Mouse (Mus musculus): ENCODE data around the gene Hsd17b3. TPM values are rescaled to one million over a fixed set of nuclear protein-coding genes. Genes with fewer than 3 reads are reported as not detected.

Gene Hsd17b3
- not detected in 2 replicates for polyA plus RNA-seq (2015; fragmentation: Nextera tagmentation; extraction: Ambion mirVana)

DNA sequence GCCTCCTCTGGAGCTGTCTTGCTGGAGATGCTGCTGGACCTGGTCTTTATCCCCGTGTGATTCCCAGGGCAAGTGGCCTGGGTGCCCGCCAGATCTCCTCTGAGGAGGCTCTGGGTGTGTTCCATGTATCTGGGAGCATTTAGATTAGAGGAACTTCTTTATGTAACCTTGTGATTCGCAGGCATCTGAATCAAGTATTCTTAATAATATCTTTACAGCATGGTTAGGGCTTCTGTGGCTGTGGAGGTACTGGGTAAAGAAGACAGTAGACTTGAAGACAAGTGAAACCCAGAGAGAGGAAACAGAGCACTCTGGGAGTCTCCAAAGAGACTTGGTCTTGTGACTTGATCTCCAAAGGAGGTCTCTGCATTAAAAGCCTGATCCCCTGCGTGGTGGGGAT, at the start of gene Hsd17b3:
Gene Hsd17b3 (minus strand): TSS at position 101 of the 400 bp plus-strand sequence.
- H3K9me3 ChIP-seq, result no peaks in the 10 kb centered on the region
- no peak for ATAC-seq (ENCODE audit: low FRiP score)
- 0 out of 2 replicates have a peak, but pooled peaks cover 4% of the 10 kb centered on the region for H3K27me3 ChIP-seq
- no peaks in the 10 kb centered on the region for H3K36me3 ChIP-seq
- 79% methylated on average over 4 of the region's 4 CpGs for WGBS
- H3K4me2 ChIP-seq, result no peak within 1 kb of the TSS
- no peaks in the 10 kb centered on the region for H3K4me1 ChIP-seq (replicated peaks)
- no peak within 1 kb of the TSS for H3K27ac ChIP-seq
- H3K9ac ChIP-seq, result no peak within 1 kb of the TSS
- H3K4me3 ChIP-seq, result no peak within 1 kb of the TSS

DNA sequence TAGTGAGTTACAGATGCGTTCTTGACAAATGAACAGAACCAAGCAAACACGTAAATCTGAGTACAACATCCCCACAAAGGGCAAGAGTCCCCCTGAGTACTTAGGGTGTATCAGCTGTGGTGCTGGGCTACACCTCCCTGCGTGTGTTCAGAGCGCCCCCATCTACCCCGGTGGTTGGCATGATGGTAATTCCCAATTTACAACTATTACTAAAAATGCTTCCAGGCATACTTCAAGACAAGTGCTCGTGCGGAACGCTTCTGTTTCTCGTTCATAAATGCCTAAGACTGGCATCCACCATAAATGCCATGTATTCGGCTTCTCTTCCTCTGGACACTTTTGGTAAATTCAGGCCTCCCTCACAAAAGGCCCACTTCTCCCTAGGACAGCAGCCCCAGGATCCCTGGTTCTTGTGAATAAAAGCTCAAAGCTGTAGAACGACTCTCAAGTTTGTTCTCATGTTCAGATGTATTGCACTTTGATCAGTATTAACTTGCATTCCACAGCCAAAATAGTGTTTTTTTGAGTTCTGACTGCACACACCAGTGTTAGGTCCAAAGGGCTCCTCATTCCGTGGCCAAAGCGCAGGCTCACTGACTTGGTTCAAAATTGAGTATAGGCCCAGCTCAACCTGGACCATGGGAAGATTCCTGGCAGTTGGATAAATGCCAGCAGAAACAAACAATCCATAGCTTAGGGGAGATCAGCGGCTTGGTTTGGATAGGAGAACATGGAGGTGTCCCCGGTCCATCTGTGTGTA, 40.8 kb upstream of the Hsd17b3 start:
- H3K9ac ChIP-seq, result peak overlapping the region; percentile 70
- 42% methylated on average over 15 of the region's 15 CpGs for WGBS

DNA sequence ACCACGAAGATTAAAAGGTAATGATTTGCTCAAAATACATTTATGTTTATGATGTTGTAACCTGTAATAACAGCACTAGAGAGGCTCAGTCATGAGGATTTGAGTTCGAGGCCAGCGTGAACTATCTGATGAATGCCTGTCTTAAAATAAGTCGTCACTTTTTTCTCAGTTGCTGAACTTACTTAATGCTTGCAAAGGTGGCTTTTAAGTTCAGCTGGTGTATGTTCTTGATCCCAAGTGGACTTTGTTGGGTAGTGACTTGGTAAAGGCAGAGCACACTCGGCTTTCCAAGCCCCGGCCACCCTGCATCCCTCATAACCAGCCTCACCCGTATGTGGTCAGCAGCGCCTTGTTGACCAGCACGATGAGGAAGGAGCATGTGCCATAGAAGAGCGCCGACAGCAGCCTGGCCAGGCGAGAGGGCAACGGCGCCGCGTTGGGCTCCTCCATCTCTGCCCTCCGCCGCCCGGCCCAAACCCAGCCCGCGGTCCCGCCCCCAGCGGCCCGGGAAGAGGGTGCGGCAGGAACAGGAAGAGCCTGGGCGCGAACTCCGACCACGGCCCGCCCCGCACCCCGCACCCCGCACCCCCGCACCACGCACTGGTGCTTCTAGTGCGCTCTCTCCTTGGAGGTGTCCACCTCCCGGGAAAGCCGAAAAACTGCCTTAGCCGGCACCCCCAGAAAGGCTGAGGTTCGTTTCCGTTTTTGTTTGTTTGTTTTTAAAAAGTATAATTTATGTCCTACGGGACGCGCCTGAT, 40.0 kb upstream of the Hsd17b3 start, which contains the start of gene Slc35d2:
Gene Slc35d2 (minus strand): TSS at position 511 of the 758 bp plus-strand sequence.
- peak within 1 kb of the TSS; percentile 70 for H3K9ac ChIP-seq

More for the DNA sequence above, 40.8 kb upstream of the Hsd17b3 start:
- Histone ChIP-seq H3K4me2 (peak overlapping the region; percentile 91), H3K27me3 (no peaks in the 10 kb centered on the region), H3K9me3 (no peaks in the 10 kb centered on the region), H3K36me3 (no peaks in the 10 kb centered on the region), H3K4me1 (replicated peaks) (peaks cover 9% of the 10 kb centered on the region), H3K27ac (no peak overlapping the region), H3K4me3 (peak overlapping the region; percentile 51)
- ATAC-seq (ENCODE audit: low FRiP score), result peak; percentile 81; the same call in 1 of the 2 replicates

DNA sequence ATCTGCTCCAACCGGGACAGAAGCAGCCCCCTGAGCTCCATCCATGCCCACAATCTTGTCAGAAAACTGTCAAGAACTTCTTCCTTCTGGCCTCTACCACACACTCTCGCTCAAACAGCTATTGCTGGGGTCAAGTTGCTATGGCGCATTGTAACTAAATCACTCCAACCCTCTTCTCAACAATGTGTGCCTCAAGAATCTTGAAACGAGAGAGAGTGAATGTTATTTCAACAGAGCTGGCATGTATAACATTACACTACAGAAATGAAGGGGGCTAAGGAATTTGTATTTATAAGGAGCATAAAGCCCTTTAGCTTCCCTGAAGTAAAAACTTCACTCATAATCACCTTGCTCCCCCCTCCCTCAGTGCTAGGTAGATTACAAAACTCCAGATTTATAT, 37.3 kb upstream of the Hsd17b3 start:
- Histone ChIP-seq H3K4me2 (no peak overlapping the region), H3K9ac (no peak overlapping the region), H3K27ac (no peak overlapping the region), H3K9me3 (no peaks in the 10 kb centered on the region), H3K27me3 (no peaks in the 10 kb centered on the region), H3K4me3 (no peak overlapping the region), H3K36me3 (no peaks in the 10 kb centered on the region), H3K4me1 (replicated peaks) (peaks cover 9% of the 10 kb centered on the region)
- 69% methylated on average over 4 of the region's 4 CpGs for WGBS
- ATAC-seq (ENCODE audit: low FRiP score), result no peak

More for the DNA sequence above, 40.0 kb upstream of the Hsd17b3 start, which contains the start of gene Slc35d2:
- Histone ChIP-seq H3K9me3 (no peaks in the 10 kb centered on the region), H3K27ac (no peak within 1 kb of the TSS), H3K4me3 (peak within 1 kb of the TSS; percentile 51), H3K4me2 (peak within 1 kb of the TSS; percentile 91), H3K4me1 (replicated peaks) (peaks cover 9% of the 10 kb centered on the region), H3K36me3 (no peaks in the 10 kb centered on the region), H3K27me3 (no peaks in the 10 kb centered on the region)
- 9% methylated on average over 44 of the region's 44 CpGs for WGBS
- peak; percentile 78 for ATAC-seq (ENCODE audit: low FRiP score)

DNA sequence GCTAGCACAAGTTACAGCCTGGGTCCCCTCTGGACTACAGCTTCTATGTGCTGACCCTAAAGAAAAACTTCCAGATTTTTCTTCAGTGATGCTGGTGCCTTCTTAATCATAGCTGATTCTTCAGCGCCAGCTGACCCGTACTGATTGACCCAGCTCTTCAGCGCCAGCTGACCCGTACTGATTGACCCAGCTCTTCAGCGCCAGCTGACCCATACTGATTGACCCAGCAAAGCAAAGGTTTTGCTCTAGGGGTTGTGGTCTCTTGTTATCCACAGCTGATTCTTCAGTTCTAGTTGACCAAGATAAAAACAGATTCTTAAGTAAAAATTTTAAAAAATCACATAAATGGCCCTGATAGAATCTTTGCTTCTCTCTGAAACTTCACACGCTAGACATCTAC, 35.9 kb upstream of the Hsd17b3 start:
- H3K9ac ChIP-seq, result no peak overlapping the region
- no peak overlapping the region for H3K27ac ChIP-seq
- H3K27me3 ChIP-seq, result no peaks in the 10 kb centered on the region
- H3K36me3 ChIP-seq, result no peaks in the 10 kb centered on the region
- H3K4me3 ChIP-seq, result no peak overlapping the region
- ATAC-seq (ENCODE audit: low FRiP score), result no peak
- 88% methylated on average over 6 of the region's 6 CpGs for WGBS
- no peaks in the 10 kb centered on the region for H3K9me3 ChIP-seq
- H3K4me2 ChIP-seq, result no peak overlapping the region
- H3K4me1 ChIP-seq (replicated peaks), result peaks cover 9% of the 10 kb centered on the region

DNA sequence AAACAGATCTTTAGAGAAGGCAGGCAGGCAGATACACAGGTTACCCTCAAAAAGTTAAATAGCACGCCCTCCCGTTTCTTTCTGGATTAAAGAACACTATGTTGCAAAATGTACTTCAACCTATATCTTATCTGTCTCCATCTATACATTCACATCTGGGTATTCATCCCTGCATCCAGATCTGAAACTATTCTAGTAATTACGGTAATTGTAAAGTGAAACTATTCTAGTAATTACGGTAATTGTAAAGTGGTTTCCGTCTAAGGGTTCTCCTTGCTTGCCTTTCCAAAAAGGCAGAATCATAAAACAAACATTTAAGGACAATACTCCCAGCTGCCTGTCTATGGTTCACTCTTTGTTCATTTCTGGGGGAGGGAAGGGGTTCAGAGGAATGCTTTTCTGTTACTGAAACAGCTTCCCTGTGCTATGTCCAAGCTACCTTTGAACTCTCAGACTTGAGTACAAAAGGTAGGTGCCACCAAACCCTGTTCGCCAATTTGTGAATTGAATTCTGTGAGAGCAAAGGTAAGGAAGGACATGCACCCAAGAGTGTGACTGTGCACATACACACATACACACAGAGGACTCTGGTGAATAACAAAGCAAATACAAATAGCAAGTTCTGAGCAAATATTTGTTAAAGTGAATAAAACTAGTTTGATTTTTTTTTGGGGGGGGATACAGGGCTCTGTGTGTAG, 34.6 kb upstream of the Hsd17b3 start:
- Histone ChIP-seq H3K27me3 (no peaks in the 10 kb centered on the region), H3K4me1 (replicated peaks) (no peaks in the 10 kb centered on the region), H3K9ac (no peak overlapping the region), H3K4me3 (no peak overlapping the region), H3K9me3 (no peaks in the 10 kb centered on the region), H3K4me2 (no peak overlapping the region), H3K36me3 (no peaks in the 10 kb centered on the region), H3K27ac (no peak overlapping the region)
- ATAC-seq (ENCODE audit: low FRiP score), result no peak
- 27% methylated on average over 6 of the region's 6 CpGs for WGBS

DNA sequence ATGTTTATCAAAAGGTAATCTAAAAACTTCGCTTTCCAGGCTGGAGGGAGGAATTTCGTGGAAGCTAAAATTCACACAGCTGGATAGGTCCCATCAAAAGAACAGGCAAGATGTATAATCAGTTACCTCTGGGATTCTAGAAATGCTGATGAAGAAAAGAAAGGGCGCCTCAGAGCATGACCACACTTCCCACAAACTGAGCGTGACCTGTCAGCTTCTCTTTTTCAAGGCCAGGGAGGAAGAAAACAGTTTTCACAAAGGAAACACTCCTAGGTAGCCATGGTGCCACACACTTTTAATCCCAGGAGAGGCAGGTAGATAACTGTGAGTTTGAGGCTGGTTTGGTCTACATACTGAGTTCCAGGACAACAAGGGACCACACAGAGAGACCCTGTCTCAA, 31.7 kb upstream of the Hsd17b3 start:
- Histone ChIP-seq H3K4me3 (no peak overlapping the region), H3K27ac (no peak overlapping the region), H3K4me2 (no peak overlapping the region), H3K9ac (no peak overlapping the region), H3K9me3 (no peaks in the 10 kb centered on the region), H3K36me3 (no peaks in the 10 kb centered on the region), H3K27me3 (no peaks in the 10 kb centered on the region), H3K4me1 (replicated peaks) (no peaks in the 10 kb centered on the region)
- ATAC-seq (ENCODE audit: low FRiP score), result no peak
- WGBS, result 54% methylated on average over 4 of the region's 4 CpGs

DNA sequence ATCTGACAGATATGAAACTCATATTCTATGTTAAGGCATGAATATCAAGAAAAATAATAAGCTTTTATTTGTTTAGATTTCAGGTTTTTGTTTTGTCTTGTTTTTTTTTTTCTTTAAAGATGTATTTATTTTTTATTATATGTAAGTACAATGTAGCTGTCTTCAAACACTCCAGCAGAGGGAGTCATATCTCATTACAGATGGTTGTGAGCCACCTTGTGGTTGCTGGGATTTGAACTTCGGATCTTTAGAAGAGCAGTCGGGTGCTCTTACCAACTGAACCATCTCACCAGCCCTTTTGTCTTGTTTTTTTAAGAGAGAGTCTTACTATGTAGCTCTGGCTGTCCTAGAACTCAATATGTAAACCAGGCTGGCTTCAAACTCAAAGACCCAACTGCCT, 28.4 kb upstream of the Hsd17b3 start:
- no peaks in the 10 kb centered on the region for H3K9me3 ChIP-seq
- H3K36me3 ChIP-seq, result no peaks in the 10 kb centered on the region
- H3K27ac ChIP-seq, result no peak overlapping the region
- H3K4me1 ChIP-seq (replicated peaks), result no peaks in the 10 kb centered on the region
- no peak overlapping the region for H3K4me2 ChIP-seq
- WGBS, result 69% methylated on average over 2 of the region's 2 CpGs
- H3K9ac ChIP-seq, result no peak overlapping the region
- H3K27me3 ChIP-seq, result no peaks in the 10 kb centered on the region
- H3K4me3 ChIP-seq, result no peak overlapping the region
- no peak for ATAC-seq (ENCODE audit: low FRiP score)

DNA sequence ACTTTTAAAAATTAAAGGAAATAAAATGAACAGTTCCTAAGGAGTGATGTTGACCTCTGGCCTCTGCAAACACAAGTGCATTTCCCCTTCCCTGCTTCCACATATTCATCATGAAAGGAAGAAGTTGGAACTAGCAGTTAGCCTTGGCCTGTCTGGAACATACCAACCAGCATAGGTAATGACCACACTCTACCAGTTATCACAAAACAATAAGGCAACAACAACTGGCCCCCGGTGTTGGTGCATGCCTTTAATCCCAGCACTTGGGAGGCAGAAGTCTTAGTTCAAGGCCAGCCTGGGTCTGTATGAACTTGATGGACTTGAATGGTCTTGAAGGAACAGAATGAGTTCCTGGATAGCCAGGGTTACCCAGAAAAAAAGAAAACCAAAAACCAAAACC, 21.4 kb upstream of the Hsd17b3 start:
- no peak overlapping the region for H3K4me3 ChIP-seq
- no peaks in the 10 kb centered on the region for H3K36me3 ChIP-seq
- H3K27ac ChIP-seq, result no peak overlapping the region
- no peak for ATAC-seq (ENCODE audit: low FRiP score)
- 88% methylated on average over 1 of the region's 1 CpGs for WGBS
- no peaks in the 10 kb centered on the region for H3K9me3 ChIP-seq
- H3K27me3 ChIP-seq, result 0 out of 2 replicates have a peak, but pooled peaks cover 2% of the 10 kb centered on the region
- H3K4me1 ChIP-seq (replicated peaks), result peaks cover 19% of the 10 kb centered on the region
- no peak overlapping the region for H3K9ac ChIP-seq
- H3K4me2 ChIP-seq, result no peak overlapping the region

DNA sequence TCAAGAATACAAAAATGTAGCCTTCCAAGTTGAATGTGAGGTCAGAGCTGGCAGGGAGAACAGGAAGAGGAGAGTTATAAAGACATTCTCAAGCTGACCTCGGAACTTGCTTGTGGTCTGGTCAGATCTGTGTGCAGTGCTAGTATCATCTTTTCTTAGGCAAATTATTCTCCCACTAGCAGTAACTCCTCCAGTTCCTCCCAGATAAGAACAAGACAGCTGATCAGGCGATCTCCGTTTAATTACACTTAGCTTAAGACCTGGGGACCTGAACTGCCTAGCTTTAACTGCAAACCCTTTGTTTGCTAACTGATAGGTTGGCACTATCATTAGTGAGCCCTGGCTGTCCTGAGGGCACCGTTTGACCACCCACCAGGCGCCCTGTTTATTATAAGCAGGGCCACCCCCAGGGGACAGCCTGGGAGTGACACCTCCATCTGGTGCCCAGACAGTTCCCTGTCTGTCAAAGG, 19.4 kb upstream of the Hsd17b3 start:
- Histone ChIP-seq H3K27me3 (peaks cover 14% of the 10 kb centered on the region), H3K4me3 (no peak overlapping the region), H3K4me2 (peak overlapping the region; percentile 26; the same call in 1 of the 2 replicates), H3K4me1 (replicated peaks) (peaks cover 19% of the 10 kb centered on the region), H3K9me3 (no peaks in the 10 kb centered on the region), H3K9ac (no peak overlapping the region), H3K36me3 (no peaks in the 10 kb centered on the region; the same call in 1 of the 2 replicates), H3K27ac (peak overlapping the region; percentile 19)
- 14% methylated on average over 5 of the region's 5 CpGs for WGBS
- ATAC-seq (ENCODE audit: low FRiP score), result peak; percentile 12; the same call in 1 of the 2 replicates

DNA sequence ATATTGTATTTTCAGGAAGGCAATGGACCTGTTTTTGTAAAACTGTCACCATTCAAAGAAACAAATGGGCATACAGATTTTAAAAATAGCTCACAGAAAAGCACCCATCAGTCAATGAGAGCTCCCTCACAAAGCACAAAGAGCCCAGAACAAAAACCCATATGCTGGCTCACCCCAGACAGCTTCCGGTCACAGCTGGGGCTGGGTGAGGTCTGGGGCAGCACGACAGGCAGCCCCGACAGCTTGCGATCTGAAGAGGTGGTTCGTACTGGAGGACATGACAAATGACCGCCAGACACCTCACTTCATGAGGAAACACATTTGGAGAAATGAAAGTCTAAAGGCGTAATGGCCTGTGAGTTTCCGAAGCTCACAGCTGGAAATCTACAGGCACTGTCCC, 18.5 kb upstream of the Hsd17b3 start:
- peaks cover 19% of the 10 kb centered on the region for H3K4me1 ChIP-seq (replicated peaks)
- H3K27me3 ChIP-seq, result peaks cover 14% of the 10 kb centered on the region
- ATAC-seq (ENCODE audit: low FRiP score), result peak; percentile 79
- H3K4me3 ChIP-seq, result 0 out of 2 replicates have a peak overlapping the region, but pooled peaks have one; percentile 5
- peak overlapping the region; percentile 36 for H3K4me2 ChIP-seq
- H3K27ac ChIP-seq, result 0 out of 2 replicates have a peak overlapping the region, but pooled peaks have one; percentile 52
- 6% methylated on average over 8 of the region's 8 CpGs for WGBS
- H3K9me3 ChIP-seq, result no peaks in the 10 kb centered on the region
- H3K9ac ChIP-seq, result 0 out of 2 replicates have a peak overlapping the region, but pooled peaks have one; percentile 46
- H3K36me3 ChIP-seq, result no peaks in the 10 kb centered on the region; the same call in 1 of the 2 replicates
